In the genomic region with DNA sequence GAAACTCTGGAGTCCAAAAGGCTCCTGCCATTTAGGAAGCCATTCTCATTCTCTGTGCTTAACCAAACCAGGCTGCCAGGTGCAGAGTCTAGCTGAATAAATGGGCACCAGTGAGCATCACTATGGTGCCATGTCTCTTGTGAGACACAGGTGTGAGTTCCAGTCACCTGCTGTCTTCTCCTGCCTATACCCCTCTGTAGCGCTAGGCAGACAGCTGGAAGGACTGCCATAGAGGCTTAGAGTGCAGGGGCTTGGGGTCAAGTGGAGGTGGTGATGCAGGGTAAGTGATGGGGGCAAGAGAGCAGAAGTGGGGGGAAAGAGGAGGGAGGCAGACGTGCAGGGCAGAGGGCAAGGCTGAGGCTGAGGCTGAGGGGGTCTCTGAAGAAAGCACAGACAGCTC, we compare ENCODE assay signal across 22 mouse cellular contexts.
"Had no signal": no experiment of that assay in that cellular context is flagged by ENCODE, and none has a peak within 500 bp of the region (broad histone marks: within the 10 kb centered on the region; RNA-seq: fewer than 3 reads in every experiment).

No protein-coding gene starts in this region.

- H3K27me3 ChIP-seq: heart, embryonic 15.5 days; hindbrain, embryonic 12.5 days; hindbrain, embryonic 15.5 days; limb, embryonic 13.5 days; limb, embryonic 15.5 days; liver, embryonic 12.5 days had no signal

- H3K9me3 ChIP-seq: heart, embryonic 15.5 days; hindbrain, embryonic 12.5 days; hindbrain, embryonic 15.5 days; limb, embryonic 13.5 days; limb, embryonic 15.5 days; liver, embryonic 12.5 days had no signal

- H3K4me2 ChIP-seq: heart, embryonic 11.5 days; heart, embryonic 13.5 days; heart, embryonic 15.5 days; hindbrain, embryonic 12.5 days; hindbrain, embryonic 15.5 days; limb, embryonic 13.5 days; limb, embryonic 15.5 days; liver, embryonic 12.5 days had no signal

- H3K4me1 ChIP-seq: hindbrain, embryonic 15.5 days; limb, embryonic 13.5 days; liver, embryonic 12.5 days had no signal

- H3K4me3 ChIP-seq: heart, embryonic 13.5 days; heart, embryonic 15.5 days; hindbrain, embryonic 12.5 days; hindbrain, embryonic 15.5 days; limb, embryonic 13.5 days; limb, embryonic 15.5 days; liver, embryonic 12.5 days had no signal

- ATAC-seq: forebrain, postnatal 0 days; hindbrain, postnatal 0 days; intestine, embryonic 16.5 days; liver, embryonic 12.5 days had no signal

- DNase-seq: forebrain, postnatal 0 days; gastrocnemius, postnatal 10 days; gastrocnemius, postnatal 25 days; kidney, adult 11 months; kidney, adult 2 months; kidney, postnatal 14 days; kidney, postnatal 36 days; layer of hippocampus, adult 9-11 months; layer of hippocampus, postnatal 36 days; left cerebral cortex, postnatal 4 days had no signal

- H3K9ac ChIP-seq: forebrain, postnatal 0 days; heart, embryonic 13.5 days; heart, embryonic 15.5 days; hindbrain, embryonic 12.5 days; hindbrain, embryonic 15.5 days; limb, embryonic 13.5 days; limb, embryonic 15.5 days; liver, embryonic 12.5 days; liver, embryonic 14.5 days had no signal

- H3K27ac ChIP-seq: heart, embryonic 13.5 days; heart, embryonic 15.5 days; hindbrain, embryonic 12.5 days; hindbrain, embryonic 15.5 days; hindbrain, postnatal 0 days; kidney, postnatal 0 days; limb, embryonic 13.5 days; limb, embryonic 15.5 days; liver, embryonic 12.5 days; liver, embryonic 14.5 days had no signal

- H3K36me3 ChIP-seq: heart, embryonic 13.5 days; heart, embryonic 15.5 days; hindbrain, embryonic 12.5 days; hindbrain, embryonic 15.5 days; limb, embryonic 13.5 days; limb, embryonic 15.5 days; liver, embryonic 12.5 days had no signal
